Mouse (Mus musculus): ENCODE data around the gene Uqcr10.

Gene Uqcr10

DNA sequence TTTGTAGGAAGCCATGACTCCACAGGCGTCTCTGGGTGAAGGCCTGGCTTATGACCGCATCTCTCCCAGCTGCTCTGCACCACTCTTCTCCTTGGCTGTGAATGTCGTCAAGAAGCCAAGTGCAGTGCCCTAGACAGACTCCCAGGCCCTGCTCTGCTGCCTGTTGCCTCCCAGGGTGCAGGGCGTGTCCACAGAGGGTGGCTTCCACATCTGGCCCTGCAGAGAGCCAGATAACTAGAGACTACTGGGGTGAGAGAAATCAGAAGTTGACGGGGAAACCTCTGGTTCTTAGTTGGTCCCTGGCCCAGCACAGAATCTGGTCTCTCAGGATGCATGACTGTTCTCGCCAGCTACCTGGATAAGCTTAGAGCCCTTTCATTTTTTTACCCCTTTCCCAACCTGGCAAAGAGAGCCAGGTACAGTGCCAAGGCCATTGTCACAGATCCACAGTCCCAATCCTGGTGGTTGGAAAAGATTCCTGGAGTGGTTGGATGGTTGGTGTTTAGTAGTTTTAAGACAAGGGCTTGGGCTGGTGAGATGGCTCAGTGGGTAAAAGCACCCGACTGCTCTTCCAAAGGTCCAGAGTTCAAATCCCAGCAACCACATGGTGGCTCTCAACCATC lies 26.8 kb downstream of the Uqcr10 start:
- no peak for DNase-seq (ENCODE audit: low read depth in 1 of 2, low spot score in 2 of 2)

GRCm38 (mm10) chr11:4675693-4676092 lies 28.4 kb downstream of the Uqcr10 start:
- no peak for DNase-seq (ENCODE audit: low read depth in 1 of 2, low spot score in 2 of 2)

- no peak for DNase-seq (ENCODE audit: low read depth in 1 of 2, low spot score in 2 of 2)
Measured at GRCm38 (mm10) chr11:4675126-4675562, 29.0 kb downstream of the Uqcr10 start.

DNA sequence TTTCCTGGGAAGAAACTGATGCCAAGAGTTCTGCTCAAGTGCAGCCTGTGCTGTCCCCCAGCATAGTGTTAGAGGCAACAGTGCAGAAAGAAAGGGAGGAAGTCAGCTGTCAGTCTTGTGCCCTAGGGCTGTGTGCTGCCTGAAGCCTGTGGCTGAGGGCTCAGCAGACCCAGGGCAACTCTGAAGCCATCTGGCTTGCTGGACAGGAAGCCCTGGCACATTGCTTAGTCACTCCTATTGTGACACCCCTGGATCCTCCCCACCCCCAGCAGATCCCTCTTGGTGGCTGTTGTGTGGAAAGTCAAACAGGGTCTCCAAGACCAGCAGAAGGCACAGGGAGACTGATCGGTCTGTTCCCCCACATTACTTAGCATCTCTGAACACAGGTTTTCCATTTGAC lies 29.5 kb downstream of the Uqcr10 start:
- no peak for DNase-seq (ENCODE audit: low read depth in 1 of 2, low spot score in 2 of 2)

DNA sequence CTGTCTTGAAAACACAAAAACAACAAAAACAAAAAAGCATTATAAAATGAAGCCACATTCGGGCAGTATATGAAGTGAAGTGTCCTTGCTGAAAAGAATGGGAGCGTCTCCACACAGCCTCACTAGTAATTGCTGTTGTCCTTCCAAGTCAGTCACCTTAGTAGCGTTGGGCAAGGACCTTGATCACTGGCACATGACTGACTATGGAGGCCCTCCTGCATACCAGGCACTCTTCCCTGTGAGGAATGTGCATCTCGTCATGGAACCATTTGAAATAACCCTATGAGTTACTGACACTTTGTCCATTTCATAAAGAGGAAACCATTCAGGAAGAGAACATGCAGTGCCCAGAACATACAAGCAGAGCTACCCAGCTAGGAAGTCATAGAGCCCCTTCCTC lies 32.4 kb downstream of the Uqcr10 start:
- no peak for DNase-seq (ENCODE audit: low read depth in 1 of 2, low spot score in 2 of 2)

GRCm38 (mm10) chr11:4662496-4662878 lies 41.7 kb downstream of the Uqcr10 start:
- no peak for DNase-seq (ENCODE audit: low read depth in 1 of 2, low spot score in 2 of 2)

DNA sequence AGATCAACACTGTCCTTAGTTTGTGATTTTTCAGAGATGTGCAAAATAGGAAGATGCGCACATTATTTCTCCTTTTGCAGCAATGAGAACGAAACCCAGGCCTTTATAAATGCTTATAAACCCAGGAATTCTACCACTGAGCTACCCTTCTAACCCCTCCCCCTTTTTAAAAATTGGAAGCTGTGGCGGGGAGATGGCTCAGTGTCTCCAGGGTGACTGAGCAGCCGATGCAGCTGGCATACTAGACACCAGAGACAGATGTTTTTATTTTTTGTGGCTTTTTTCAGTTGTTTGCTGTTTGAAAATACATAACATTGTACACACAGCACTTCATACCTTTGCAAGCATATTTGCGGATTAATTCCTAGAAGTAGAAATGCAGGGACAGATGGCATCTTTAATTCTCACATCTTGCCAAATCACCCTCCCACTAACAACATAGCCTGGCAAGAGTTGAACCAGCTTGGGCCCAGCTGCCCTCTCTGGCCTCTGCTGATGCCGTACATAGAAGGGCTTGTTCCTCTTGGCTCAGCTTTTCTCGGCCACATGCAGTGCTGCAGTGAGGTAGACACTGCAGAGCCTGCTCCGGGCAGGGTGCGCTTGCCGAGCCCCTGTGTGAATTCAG lies 42.2 kb downstream of the Uqcr10 start:
- DNase-seq (ENCODE audit: low read depth in 1 of 2, low spot score in 2 of 2) = no peak

DNA sequence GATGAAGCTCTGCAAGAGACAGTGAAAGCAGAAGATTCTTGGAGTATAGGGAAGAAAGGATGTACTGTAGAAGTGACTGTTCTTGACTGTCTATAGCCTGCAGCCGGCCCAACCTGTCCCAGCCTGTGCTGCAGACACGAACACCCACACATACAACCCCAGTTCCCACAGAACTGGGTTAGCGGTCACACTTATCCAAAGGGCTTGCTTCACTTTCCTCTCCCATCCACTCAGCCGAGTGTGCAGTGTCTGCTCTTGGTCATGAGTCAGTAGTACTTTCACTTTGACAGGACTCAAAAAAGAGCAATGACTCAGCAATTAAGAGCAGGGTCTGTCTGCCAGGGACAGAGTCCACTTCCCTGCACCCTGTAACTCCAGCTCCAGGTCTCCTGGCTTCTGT lies 42.8 kb downstream of the Uqcr10 start:
- DNase-seq (ENCODE audit: low read depth in 1 of 2, low spot score in 2 of 2) = no peak

GRCm38 (mm10) chr11:4660309-4661025 lies 43.7 kb downstream of the Uqcr10 start:
- no peak for DNase-seq (ENCODE audit: low read depth in 1 of 2, low spot score in 2 of 2)

DNA sequence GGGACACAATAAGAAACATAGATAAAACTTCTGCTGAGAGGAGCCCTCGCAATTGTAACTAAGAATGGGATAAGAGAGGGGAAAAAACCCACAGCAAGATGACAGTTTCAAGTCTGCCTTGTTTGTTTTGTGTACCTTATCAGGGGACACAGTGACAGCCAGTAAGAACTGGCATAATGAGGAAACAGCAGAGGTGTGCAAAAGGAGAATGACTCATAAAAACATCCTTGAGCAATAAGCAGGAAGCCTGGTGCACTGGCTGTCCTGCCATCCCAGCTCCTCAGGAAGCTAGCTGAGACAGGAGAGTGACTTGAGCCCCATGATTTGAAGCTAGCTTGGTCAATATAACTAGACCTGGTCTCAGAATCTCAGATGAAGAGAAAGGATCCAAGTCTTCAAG lies 44.3 kb downstream of the Uqcr10 start:
- DNase-seq (ENCODE audit: low read depth in 1 of 2, low spot score in 2 of 2) = no peak

All from monocyte, adult 2 months (primary cell).